Mouse (Mus musculus) thymus, adult 2 months (tissue): Measurements from ENCODE around the gene Adam1a.
A peak's percentile ranks its signal among the peaks of the same experiment; 100 is the strongest.

Experiments used
- CTCF ChIP-seq: fragments of 200-500 bp; IDR thresholded peaks from 2 replicates; pipeline ENCODE4 v1.5.1; 2012; ENCODE audit warnings: mild to moderate bottlenecking, control low read depth, low read length, moderate library complexity, borderline replicate concordance; ENCODE audit not compliant: control insufficient read depth, poor library complexity, insufficient read depth; ENCODE audit errors: extremely low read depth
- POLR2A ChIP-seq: fragments of 200-500 bp; IDR thresholded peaks from 2 replicates; pipeline ENCODE4 v1.6.1; 2012; ENCODE audit warnings: mild to moderate bottlenecking, low read length, control low read depth, moderate library complexity; ENCODE audit not compliant: control insufficient read depth, poor library complexity, insufficient read depth; ENCODE audit errors: extremely low read depth

GRCm38 (mm10) chr5:121564468-121564895 lies 19.2 kb upstream of the Adam1a start:
- TF ChIP-seq CTCF (peak; percentile 95), POLR2A (no peak)
